7 mouse cellular contexts compared by ENCODE assay signal in the genomic region with DNA sequence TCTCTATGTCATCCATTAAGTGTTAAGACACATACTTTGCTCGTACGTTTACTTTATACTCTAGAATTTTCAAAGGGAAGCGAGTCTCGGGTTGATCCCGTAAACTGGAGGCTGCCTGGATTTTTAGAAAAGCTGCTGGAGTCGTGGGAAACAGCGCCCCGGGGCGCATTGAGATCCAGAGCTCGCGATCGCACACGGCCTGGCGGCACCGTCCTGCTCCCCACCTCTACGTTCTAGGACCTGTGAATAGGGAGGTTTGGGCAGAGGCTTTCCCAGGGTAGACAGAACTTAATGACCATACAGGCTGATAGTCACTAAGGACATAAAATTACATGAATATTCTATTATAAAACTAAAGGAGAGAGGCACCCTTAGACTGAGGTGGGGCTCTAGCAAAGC. TPM values are rescaled to one million over a fixed set of nuclear protein-coding genes. Genes with fewer than 3 reads are reported as not detected.
A peak's percentile ranks its signal among the peaks of the same experiment; 100 is the strongest.
DNase-seq lines count a peak whose midpoint lies in the region; ATAC-seq and TF ChIP-seq lines count a peak whose summit lies in the region.

No protein-coding gene starts in this region.

- peak overlapping the region; percentile 86 for H3K4me2 ChIP-seq in forebrain, embryonic 11.5 days (ENCODE audit: low read depth, low read length, severe bottlenecking)
- H3K4me2 ChIP-seq in liver, embryonic 11.5 days, result peak overlapping the region; percentile 95

- H3K27ac ChIP-seq in spleen, adult 2 months (ENCODE audit: insufficient read depth, low read length), result peak overlapping the region; percentile 96
- H3K27ac ChIP-seq in forebrain, embryonic 11.5 days (ENCODE audit: low read depth, low read length), result peak overlapping the region; percentile 100
- peak overlapping the region; percentile 99 for H3K27ac ChIP-seq in liver, embryonic 11.5 days (ENCODE audit: low read depth, low read length)

- peak; percentile 6; the same call in 1 of the 2 replicates for ATAC-seq in forebrain, embryonic 11.5 days (replicated peaks; ENCODE audit: low FRiP score)
- ATAC-seq in liver, embryonic 11.5 days (replicated peaks; ENCODE audit: low FRiP score), result no peak

- no peaks in the 10 kb centered on the region for H3K27me3 ChIP-seq in spleen, adult 2 months (ENCODE audit: control insufficient read depth, insufficient read depth, low read length)
- no peaks in the 10 kb centered on the region for H3K27me3 ChIP-seq in forebrain, embryonic 11.5 days (ENCODE audit: control insufficient read depth, insufficient read depth, low read length)
- H3K27me3 ChIP-seq in liver, embryonic 11.5 days (replicated peaks; ENCODE audit: control insufficient read depth, insufficient read depth, low read length), result no peaks in the 10 kb centered on the region

- H3K4me3 ChIP-seq in spleen, adult 2 months (ENCODE audit: extremely low read depth, insufficient read depth, insufficient read length), result peak overlapping the region; percentile 45
- H3K4me3 ChIP-seq in forebrain, embryonic 11.5 days (ENCODE audit: low read depth, low read length), result peak overlapping the region; percentile 99
- H3K4me3 ChIP-seq in liver, embryonic 11.5 days (ENCODE audit: low read depth, low read length), result peak overlapping the region; percentile 89

- peaks cover 16% of the 10 kb centered on the region; the same call in 1 of the 2 replicates for H3K4me1 ChIP-seq in spleen, adult 2 months (ENCODE audit: control insufficient read depth, insufficient read depth, insufficient read length)
- peaks cover 31% of the 10 kb centered on the region for H3K4me1 ChIP-seq in forebrain, embryonic 11.5 days (replicated peaks; ENCODE audit: control insufficient read depth, insufficient read depth, low read length)
- peaks cover 45% of the 10 kb centered on the region for H3K4me1 ChIP-seq in liver, embryonic 11.5 days (replicated peaks; ENCODE audit: control insufficient read depth, insufficient read depth, low read length)

- DNase-seq in spleen, adult 2 months (ENCODE audit: low read depth in 1 of 2, low spot score in 2 of 2), result no peak
- DNase-seq in spleen, adult 18-20 months, result no peak
- DNase-seq in forebrain, embryonic 11.5 days (ENCODE audit: low spot score), result no peak
- no peak for DNase-seq in liver, embryonic 11.5 days (ENCODE audit: low spot score)
- DNase-seq in urinary bladder, postnatal 25 days (ENCODE audit: low spot score), result no peak
- DNase-seq in right cerebral cortex, postnatal 36 days (ENCODE audit: low spot score in 2 of 2), result no peak
- no peak for DNase-seq in embryo, embryonic 10.5 days (ENCODE audit: low spot score)

- TF ChIP-seq CTCF in spleen, adult 2 months (IDR thresholded peaks at IDR 0.05; ENCODE audit: extremely low read depth, insufficient read depth, insufficient read length, insufficient replicate concordance), result no peak

- no peak for TF ChIP-seq POLR2A in spleen, adult 2 months (IDR thresholded peaks at IDR 0.05; ENCODE audit: low read depth, low read length)

- WGBS in spleen, adult 2 months, result 7% methylated on average over 16 of the region's 16 CpGs
- under 1% methylated on average over 16 of the region's 16 CpGs for WGBS in forebrain, embryonic 11.5 days
- WGBS in liver, embryonic 11.5 days, result 3% methylated on average over 16 of the region's 16 CpGs

- H3K36me3 ChIP-seq in spleen, adult 2 months (ENCODE audit: control insufficient read depth, insufficient read depth, low read length), result peaks cover 15% of the 10 kb centered on the region
- H3K36me3 ChIP-seq in forebrain, embryonic 11.5 days (ENCODE audit: control insufficient read depth, insufficient read depth, low read length), result peaks cover 3% of the 10 kb centered on the region; the same call in 1 of the 2 replicates
- H3K36me3 ChIP-seq in liver, embryonic 11.5 days (ENCODE audit: control insufficient read depth, insufficient read depth, low read length), result no peaks in the 10 kb centered on the region; the same call in 1 of the 2 replicates

- peak overlapping the region; percentile 98 for H3K9ac ChIP-seq in forebrain, embryonic 11.5 days (ENCODE audit: low read length)
- H3K9ac ChIP-seq in liver, embryonic 11.5 days (ENCODE audit: low read depth, low read length), result peak overlapping the region; percentile 95

- no peaks in the 10 kb centered on the region for H3K9me3 ChIP-seq in forebrain, embryonic 11.5 days (ENCODE audit: control insufficient read depth, low read length)
- H3K9me3 ChIP-seq in liver, embryonic 11.5 days (ENCODE audit: control insufficient read depth, low read length), result no peaks in the 10 kb centered on the region

RNA-seq across cellular contexts. Expression of a gene that starts 32.7 kb away (rescaled TPM):
- polyA plus RNA-seq in spleen, adult 2 months (2012; rRNA removed), result 65.4 and 68.0 TPM in 2 replicates
- 65.2 and 66.3 TPM in 2 replicates for polyA plus RNA-seq in forebrain, embryonic 11.5 days (2014; fragmentation: Nextera tagmentation; extraction: Ambion mirVana)
- 57.1 and 58.6 TPM in 2 replicates for polyA plus RNA-seq in liver, embryonic 11.5 days (2014; fragmentation: Nextera tagmentation; extraction: Ambion mirVana)

Comparison
In these comparisons a context has a peak if more than half of its experiments do, and no peak if none do; other contexts are left out.
1. H3K4me3 ChIP-seq: peak in every context shown above with its lines; median percentile 99 in forebrain, embryonic 11.5 days; 89 in liver, embryonic 11.5 days; 45 in spleen, adult 2 months.